Mouse (Mus musculus) kidney, embryonic 16.5 days (tissue): ENCODE data around the gene 4931417E11Rik. TPM values are rescaled to one million over a fixed set of nuclear protein-coding genes. Genes with fewer than 3 reads are reported as not detected.

Experiments used
- ATAC-seq: fragments of 200-750 bp; cut with Nextera tagmentation; 2 replicates; pipeline ENCODE4 v1.8.0; 2017; ENCODE audit warnings: moderate TSS enrichment; ENCODE audit not compliant: low FRiP score, low TSS enrichment
- H3K27ac ChIP-seq: fragments of 300-500 bp; sonication (generic); 2 replicates; pipeline ENCODE4 v1.5.1; 2014; ENCODE audit warnings: low read length
- H3K27me3 ChIP-seq: fragments of 300-500 bp; sonication (generic); 2 replicates; pipeline ENCODE4 v1.6.1; 2014; ENCODE audit warnings: low read length, control low read depth, mixed read lengths; ENCODE audit not compliant: insufficient read depth
- H3K36me3 ChIP-seq: fragments of 300-500 bp; sonication (generic); 2 replicates; pipeline ENCODE4 v1.6.1; 2014; ENCODE audit warnings: low read length, control low read depth, mixed read lengths; ENCODE audit not compliant: insufficient read depth
- H3K4me1 ChIP-seq: fragments of 300-500 bp; sonication (generic); 2 replicates; pipeline ENCODE4 v1.6.1; 2014; ENCODE audit warnings: low read length, control low read depth, mixed read lengths; ENCODE audit not compliant: insufficient read depth
- H3K4me2 ChIP-seq: fragments of 300-500 bp; sonication (generic); replicated peaks from 2 replicates; pipeline ENCODE4 v1.6.1; 2014; ENCODE audit warnings: low read depth, low read length
- H3K4me3 ChIP-seq: fragments of 300-500 bp; sonication (generic); 2 replicates; pipeline ENCODE4 v1.5.1; 2014; ENCODE audit warnings: mild to moderate bottlenecking, low read length
- H3K9ac ChIP-seq: fragments of 300-500 bp; sonication (generic); replicated peaks from 2 replicates; pipeline ENCODE4 v1.6.1; 2014; ENCODE audit warnings: low read length
- H3K9me3 ChIP-seq: fragments of 300-500 bp; sonication (generic); 2 replicates; pipeline ENCODE4 v1.6.1; 2016; ENCODE audit warnings: low read length, control low read depth
- WGBS: fragments of 180-500 bp; shearing (Covaris S2); extraction: QIAGEN DNeasy Blood & Tissue Kit; methylation state at CpG from one replicate; pipeline ENCODE4 v1.1.7; 2014; 5-methylcytosine and 5-hydroxymethylcytosine counted together
- polyA plus RNA-seq: library from polyadenylated mRNA; unstranded; fragments of >200 nt; fragmentation: Nextera tagmentation; extraction: Ambion mirVana; gene quantifications from 2 replicates; pipeline ENCODE4 v1.2.1, GENCODE M21; 2015

Gene 4931417E11Rik
- polyA plus RNA-seq = not detected in 2 replicates

DNA sequence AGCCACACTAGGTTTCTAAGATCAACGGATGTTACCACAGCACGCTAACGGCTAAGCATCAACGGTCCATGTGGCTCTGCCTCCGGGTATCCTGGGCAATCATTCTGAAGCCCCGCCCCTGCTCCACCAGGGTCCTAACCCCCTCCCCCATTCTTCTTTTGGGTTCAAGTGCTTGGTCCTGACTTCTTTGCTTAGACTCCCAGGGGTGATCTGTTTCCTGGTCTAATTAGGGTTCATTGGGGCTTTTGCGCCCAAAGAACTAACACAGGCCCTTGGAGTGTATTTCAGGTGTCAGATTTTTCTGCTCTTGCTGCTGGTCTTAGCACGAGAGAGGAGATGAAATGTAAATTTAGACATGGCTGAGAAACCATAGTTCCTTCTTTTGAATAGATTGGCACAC, at the start of gene 4931417E11Rik:
Gene 4931417E11Rik (minus strand): TSS at position 101 of the 400 bp plus-strand sequence.
- Histone ChIP-seq H3K4me2 (no peak within 1 kb of the TSS), H3K27me3 (no peaks in the 10 kb centered on the region), H3K36me3 (no peaks in the 10 kb centered on the region), H3K9ac (no peak within 1 kb of the TSS), H3K4me3 (no peak within 1 kb of the TSS), H3K9me3 (no peaks in the 10 kb centered on the region), H3K27ac (no peak within 1 kb of the TSS), H3K4me1 (no peaks in the 10 kb centered on the region)
- WGBS = 87% methylated on average over 8 of the region's 8 CpGs
- no peak for ATAC-seq

DNA sequence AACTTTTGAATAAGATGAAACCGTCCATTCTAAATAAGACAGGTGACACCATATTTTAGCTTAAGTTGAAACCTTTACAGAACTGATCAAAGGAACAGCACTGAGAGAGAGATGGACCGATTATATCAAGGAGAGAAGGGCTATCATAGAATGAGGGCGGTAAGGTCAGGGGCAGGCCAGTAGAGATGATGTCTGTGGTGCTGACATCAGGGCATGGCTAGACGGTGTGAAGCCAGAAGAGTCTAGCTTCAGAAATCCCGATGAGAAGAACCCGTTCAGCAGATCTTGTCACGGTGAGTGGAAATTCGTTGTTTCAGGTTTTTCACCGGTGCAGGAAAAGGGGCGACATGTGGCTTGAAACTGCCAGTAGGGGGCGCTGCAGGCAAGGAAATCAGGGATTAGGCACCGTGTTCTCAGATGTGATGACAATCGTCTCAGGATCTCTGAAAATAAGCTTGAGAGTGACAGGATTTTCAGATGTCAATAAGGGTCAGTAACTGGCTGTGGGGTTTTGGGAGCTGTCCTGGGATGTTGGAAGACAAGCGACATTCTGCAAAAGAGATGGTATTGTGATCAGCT, 48.4 kb upstream of the 4931417E11Rik start:
- Histone ChIP-seq H3K4me2 (no peak overlapping the region), H3K4me1 (peaks cover 2% of the 10 kb centered on the region; the same call in 1 of the 2 replicates), H3K9ac (no peak overlapping the region), H3K36me3 (no peaks in the 10 kb centered on the region), H3K27ac (no peak overlapping the region), H3K27me3 (no peaks in the 10 kb centered on the region), H3K4me3 (no peak overlapping the region), H3K9me3 (no peaks in the 10 kb centered on the region)
- WGBS = 25% methylated on average over 14 of the region's 14 CpGs
- ATAC-seq = peak; percentile 42; the same call in 1 of the 2 replicates

DNA sequence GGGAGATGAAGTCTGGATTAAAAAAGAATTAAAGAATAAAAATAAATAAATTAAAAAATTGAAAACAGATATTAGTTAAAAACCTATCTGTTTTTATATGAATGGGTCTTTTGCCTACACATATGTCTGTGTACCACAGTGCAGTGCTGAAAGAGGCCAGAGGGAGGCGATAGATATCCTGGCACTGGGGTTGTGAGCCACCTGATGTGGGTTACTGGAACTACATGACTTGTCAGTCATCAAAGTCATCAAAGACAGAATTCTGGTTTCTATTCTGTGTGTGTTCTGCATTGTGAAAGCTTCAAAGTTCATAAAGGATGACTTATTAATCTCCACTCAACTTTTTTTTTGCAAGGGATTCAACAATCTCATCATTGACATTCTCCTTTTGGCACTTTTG, 43.4 kb upstream of the 4931417E11Rik start:
- no peak overlapping the region for H3K9ac ChIP-seq
- H3K36me3 ChIP-seq = no peaks in the 10 kb centered on the region
- WGBS = 35% methylated on average over 1 of the region's 1 CpGs

DNA sequence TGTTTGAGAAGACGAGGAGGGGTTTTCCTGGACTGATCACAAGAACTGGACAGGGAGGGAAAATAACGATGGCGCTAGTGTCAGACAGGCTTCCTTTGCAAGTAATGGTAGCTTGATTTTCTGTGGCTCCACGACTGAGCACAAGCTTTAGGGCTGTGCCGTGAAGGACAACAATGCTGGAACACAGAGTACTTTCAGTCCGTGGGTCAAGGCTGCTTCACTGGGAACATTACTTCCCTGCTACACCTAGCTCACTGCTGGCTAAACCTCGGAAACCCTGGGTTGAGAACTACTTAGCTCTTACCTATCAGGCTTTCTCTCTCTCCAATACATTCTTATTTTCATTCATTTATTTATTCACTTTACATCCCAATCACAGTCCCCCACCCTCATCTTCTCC, 30.2 kb upstream of the 4931417E11Rik start:
- Histone ChIP-seq H3K4me2 (no peak overlapping the region), H3K27ac (no peak overlapping the region), H3K9me3 (no peaks in the 10 kb centered on the region), H3K4me3 (no peak overlapping the region), H3K36me3 (no peaks in the 10 kb centered on the region), H3K4me1 (no peaks in the 10 kb centered on the region), H3K27me3 (no peaks in the 10 kb centered on the region), H3K9ac (no peak overlapping the region)
- 83% methylated on average over 7 of the region's 7 CpGs for WGBS
- no peak for ATAC-seq

More for the DNA sequence above, 43.4 kb upstream of the 4931417E11Rik start:
- H3K27me3 ChIP-seq = no peaks in the 10 kb centered on the region
- H3K4me3 ChIP-seq = no peak overlapping the region
- no peak for ATAC-seq
- H3K9me3 ChIP-seq = no peaks in the 10 kb centered on the region
- no peak overlapping the region for H3K4me2 ChIP-seq
- no peaks in the 10 kb centered on the region for H3K4me1 ChIP-seq
- H3K27ac ChIP-seq = no peak overlapping the region

DNA sequence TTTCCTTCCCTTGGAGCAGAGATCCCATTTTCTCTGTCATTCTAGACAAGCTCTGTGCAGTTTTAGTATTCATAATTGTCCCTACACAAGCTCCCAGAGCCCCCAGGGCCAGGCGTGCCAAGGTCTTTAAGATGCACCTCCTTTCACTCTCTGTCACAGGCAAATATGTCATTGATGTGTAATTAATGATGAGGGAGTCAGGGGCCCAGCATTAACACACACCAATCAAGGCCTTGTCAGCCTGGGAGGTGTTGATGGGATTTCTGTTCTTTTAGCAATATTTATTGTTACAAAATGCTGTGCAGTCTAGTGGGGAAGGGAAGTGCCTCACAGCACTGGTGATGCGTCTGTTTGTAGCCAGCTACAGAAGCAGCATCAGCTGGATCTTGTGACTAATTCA, 27.9 kb upstream of the 4931417E11Rik start:
- no peak for ATAC-seq
- Histone ChIP-seq H3K27me3 (no peaks in the 10 kb centered on the region), H3K9ac (no peak overlapping the region), H3K4me1 (no peaks in the 10 kb centered on the region), H3K27ac (no peak overlapping the region), H3K36me3 (no peaks in the 10 kb centered on the region), H3K4me2 (no peak overlapping the region), H3K4me3 (no peak overlapping the region), H3K9me3 (no peaks in the 10 kb centered on the region)
- 29% methylated on average over 2 of the region's 2 CpGs for WGBS

DNA sequence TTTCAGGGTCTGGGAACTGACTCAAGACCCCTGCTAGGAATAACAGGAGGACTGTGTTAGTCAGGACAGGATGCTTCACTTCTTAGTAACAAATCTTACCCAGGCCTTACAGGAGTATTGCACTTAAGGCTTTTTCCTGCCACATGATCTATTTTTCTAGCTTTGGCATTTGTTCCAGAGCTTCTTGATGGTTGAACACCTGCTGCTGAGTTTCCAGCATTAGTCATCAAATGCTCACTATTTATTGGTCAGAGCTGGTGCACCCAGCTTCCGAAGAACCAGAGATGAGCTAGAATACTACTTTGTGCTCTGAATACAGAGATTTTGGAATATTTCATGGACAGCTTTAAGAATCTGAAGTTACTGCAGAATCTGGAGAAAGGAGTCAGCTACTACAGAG, 21.1 kb upstream of the 4931417E11Rik start:
- H3K9me3 ChIP-seq = no peaks in the 10 kb centered on the region
- H3K4me1 ChIP-seq = no peaks in the 10 kb centered on the region
- H3K4me3 ChIP-seq = no peak overlapping the region
- H3K36me3 ChIP-seq = no peaks in the 10 kb centered on the region
- H3K27ac ChIP-seq = no peak overlapping the region
- H3K9ac ChIP-seq = no peak overlapping the region
- 92% methylated on average over 1 of the region's 1 CpGs for WGBS
- no peak for ATAC-seq
- no peaks in the 10 kb centered on the region for H3K27me3 ChIP-seq
- no peak overlapping the region for H3K4me2 ChIP-seq

DNA sequence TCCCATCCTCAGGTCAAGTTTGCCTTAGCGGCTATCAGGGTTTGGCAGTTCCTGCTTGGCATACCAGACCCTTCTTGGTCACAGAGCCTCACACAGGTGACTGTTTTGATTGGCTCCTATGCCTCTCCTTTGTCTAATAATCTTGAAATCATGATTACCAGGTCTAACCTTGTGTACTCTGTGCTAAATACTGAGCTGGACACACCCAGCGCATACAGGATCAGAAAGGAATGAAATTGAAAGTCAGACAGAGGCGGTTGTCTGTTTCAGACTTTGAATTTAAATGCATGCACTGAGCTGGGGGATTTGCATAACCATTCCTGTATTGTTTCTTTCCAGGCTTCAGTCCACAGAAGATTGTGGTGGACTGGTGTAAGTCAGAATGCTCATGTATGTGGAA, 16.1 kb upstream of the 4931417E11Rik start:
- ATAC-seq = no peak

DNA sequence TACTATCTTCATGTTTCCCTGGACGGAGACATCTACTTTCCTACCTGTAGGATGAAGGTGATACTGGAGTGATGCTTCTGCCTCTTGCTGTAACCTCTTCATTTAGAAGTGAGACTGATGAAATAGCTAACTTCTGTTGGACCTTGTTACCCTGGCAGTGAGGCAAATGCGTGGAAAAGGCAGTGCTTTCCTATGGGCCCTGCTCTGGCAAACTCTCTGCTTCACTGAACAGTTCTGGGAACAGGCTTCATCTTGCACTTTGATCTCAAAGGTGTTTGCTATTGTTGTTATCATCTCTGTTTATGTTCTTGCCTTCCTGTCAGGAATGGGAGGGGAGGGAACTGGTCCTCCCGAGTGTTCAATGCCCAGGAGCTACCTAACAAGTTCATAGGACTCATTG, 3.4 kb downstream of the 4931417E11Rik start:
- ATAC-seq = peak; percentile 35; the same call in 1 of the 2 replicates
- Histone ChIP-seq H3K36me3 (no peaks in the 10 kb centered on the region), H3K27me3 (no peaks in the 10 kb centered on the region), H3K4me3 (no peak overlapping the region), H3K27ac (no peak overlapping the region), H3K9me3 (no peaks in the 10 kb centered on the region), H3K4me2 (no peak overlapping the region), H3K9ac (no peak overlapping the region), H3K4me1 (no peaks in the 10 kb centered on the region)
- 59% methylated on average over 3 of the region's 3 CpGs for WGBS

More for the DNA sequence above, 16.1 kb upstream of the 4931417E11Rik start:
- Histone ChIP-seq H3K4me2 (no peak overlapping the region), H3K36me3 (no peaks in the 10 kb centered on the region), H3K4me1 (no peaks in the 10 kb centered on the region), H3K27ac (no peak overlapping the region), H3K27me3 (no peaks in the 10 kb centered on the region), H3K9me3 (no peaks in the 10 kb centered on the region), H3K9ac (no peak overlapping the region), H3K4me3 (no peak overlapping the region)
- 91% methylated on average over 3 of the region's 3 CpGs for WGBS

DNA sequence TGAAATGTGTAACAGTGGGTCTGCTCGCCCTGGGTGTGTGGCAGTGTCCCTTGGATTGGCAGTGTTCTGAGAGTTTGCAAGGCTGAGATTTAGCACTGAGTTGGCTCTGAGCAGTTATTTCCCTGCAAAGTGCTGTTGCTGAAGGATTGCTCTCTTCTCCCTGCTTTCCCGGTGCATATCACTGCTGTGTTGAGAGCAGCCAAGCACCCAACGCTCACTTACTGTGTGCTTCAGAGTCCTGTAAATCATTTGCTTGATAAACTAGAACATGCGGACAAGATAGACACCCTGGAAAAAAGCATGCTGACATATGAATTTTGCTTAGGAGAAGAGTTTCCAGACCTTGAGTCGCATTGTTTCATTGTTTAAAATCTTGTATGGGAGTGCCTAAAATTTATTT, 6.9 kb downstream of the 4931417E11Rik start:
- Histone ChIP-seq H3K9me3 (no peaks in the 10 kb centered on the region), H3K36me3 (no peaks in the 10 kb centered on the region), H3K27ac (no peak overlapping the region), H3K27me3 (no peaks in the 10 kb centered on the region), H3K4me2 (no peak overlapping the region), H3K9ac (no peak overlapping the region), H3K4me3 (no peak overlapping the region), H3K4me1 (no peaks in the 10 kb centered on the region)
- WGBS = 62% methylated on average over 5 of the region's 5 CpGs
- ATAC-seq = peak; percentile 82; the same call in 1 of the 2 replicates

DNA sequence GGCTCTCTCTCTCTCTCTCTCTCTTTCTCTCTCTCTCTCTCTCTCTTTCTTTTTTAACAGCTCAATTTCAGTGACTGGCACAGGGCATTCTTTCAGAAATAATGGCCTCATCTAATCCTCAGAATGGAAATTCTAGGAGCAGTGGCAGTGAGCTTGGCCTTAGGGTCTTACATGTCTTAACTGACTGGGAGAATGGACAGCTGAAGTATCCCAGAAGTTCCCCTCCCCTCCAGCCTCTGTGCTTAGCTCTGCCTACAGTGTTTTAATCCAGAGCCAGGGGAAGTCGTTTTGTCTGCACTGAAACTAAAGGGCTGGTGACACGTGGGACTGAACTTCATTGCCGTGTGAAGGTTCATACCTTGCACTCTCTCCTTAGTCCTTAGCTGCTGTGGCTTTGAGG, 35.6 kb downstream of the 4931417E11Rik start:
- Histone ChIP-seq H3K27ac (no peak overlapping the region), H3K9me3 (no peaks in the 10 kb centered on the region), H3K9ac (no peak overlapping the region), H3K4me3 (no peak overlapping the region), H3K27me3 (no peaks in the 10 kb centered on the region), H3K36me3 (no peaks in the 10 kb centered on the region), H3K4me1 (peaks cover 1% of the 10 kb centered on the region; the same call in 1 of the 2 replicates), H3K4me2 (no peak overlapping the region)
- no peak for ATAC-seq
- 25% methylated on average over 3 of the region's 3 CpGs for WGBS
